Mouse (Mus musculus) inflammation-experienced regulatory T-cells (primary cell): ENCODE data around the gene Wdr49. TPM values are rescaled to one million over a fixed set of nuclear protein-coding genes. Genes with fewer than 3 reads are reported as not detected.

Experiments
- polyA plus RNA-seq, 2 experiments: library from polyadenylated mRNA; unstranded; fragments of 100-300 nt; shearing (Covaris generic); gene quantifications; one replicate each; pipeline ENCODE4 v1.2.1; 2017

Gene Wdr49
- under 1 TPM in 1 of 2 experiments, not detected in 1; 0.15 TPM for polyA plus RNA-seq

DNA sequence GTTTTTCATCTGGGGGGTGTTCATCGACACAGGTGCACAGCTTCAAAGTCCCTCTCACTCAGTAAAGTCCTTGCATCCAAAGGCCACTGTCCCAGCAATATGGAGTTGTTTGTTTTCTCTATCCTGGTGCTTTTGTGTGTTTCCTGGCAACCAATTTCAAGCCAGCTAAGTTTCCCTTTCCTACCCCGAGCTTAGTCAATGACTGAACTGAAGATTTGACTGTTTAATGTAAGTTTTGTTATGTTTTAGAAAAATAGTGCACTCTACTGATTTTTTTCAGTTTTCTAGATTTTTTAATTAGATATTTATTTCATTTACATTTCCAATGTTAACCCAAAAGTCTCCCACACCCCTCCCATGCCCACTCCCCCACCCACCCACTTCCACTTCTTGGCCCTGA is at the start of gene Wdr49:
Gene Wdr49 (minus strand): TSS at position 101 of the 400 bp plus-strand sequence.

GRCm38 (mm10) chr3:75269978-75270377 is 212.0 kb downstream of the Wdr49 start, which contains the start of gene Serpini2:
Serpini2 (minus strand) TSS chr3:75270078.

Other genes starting within 250 kb of the Wdr49 start
- not detected for gene Serpini2, start 212.1 kb downstream of the Wdr49 start, polyA plus RNA-seq
- 100 to 1,000 TPM; 154 to 213 TPM for gene Pdcd10, start 74.7 kb upstream of the Wdr49 start, polyA plus RNA-seq
- gene Serpini1, start 75.4 kb upstream of the Wdr49 start, polyA plus RNA-seq = 10 to 100 TPM; 17.3 to 21.0 TPM